Mouse (Mus musculus) adrenal gland (tissue): ENCODE results near the gene Jun.

Source experiments
- intact Hi-C: fragments of 180-260 bp; cut with DNase I; formaldehyde crosslinking; loops from one replicate; pipeline ENCODE4 v1.15.1; 2025

Gene Jun

GRCm38 (mm10) chr4:95045133-95045532, 6.9 kb downstream of the Jun start:
- intact Hi-C loops, result no loop called here

GRCm38 (mm10) chr4:95044721-95045120, 7.3 kb downstream of the Jun start:
- intact Hi-C loops, result no loop called here

- intact Hi-C loops, result no loop called here
Observed at GRCm38 (mm10) chr4:95038024-95038423, 14.0 kb downstream of the Jun start.

- intact Hi-C loops, result no loop called here
Observed at GRCm38 (mm10) chr4:95031158-95031557, 20.9 kb downstream of the Jun start.

- intact Hi-C loops, result no loop called here
Observed at GRCm38 (mm10) chr4:95025847-95026600, 26.0 kb downstream of the Jun start.

GRCm38 (mm10) chr4:95023350-95023953, 28.6 kb downstream of the Jun start:
- intact Hi-C loops, result no loop called here

GRCm38 (mm10) chr4:95021649-95022637, 30.1 kb downstream of the Jun start:
- intact Hi-C loops, result no loop called here

- intact Hi-C loops, result no loop called here
Observed at GRCm38 (mm10) chr4:95020201-95020600, 31.8 kb downstream of the Jun start.

GRCm38 (mm10) chr4:95018221-95018620, 33.8 kb downstream of the Jun start:
- intact Hi-C loops, result no loop called here

- intact Hi-C loops, result no loop called here
Observed at GRCm38 (mm10) chr4:95012706-95013105, 39.3 kb downstream of the Jun start.

- intact Hi-C loops, result no loop called here
Observed at GRCm38 (mm10) chr4:95012256-95012655, 39.8 kb downstream of the Jun start.

GRCm38 (mm10) chr4:95008175-95009057, 43.6 kb downstream of the Jun start:
- intact Hi-C loops, result loop anchor here (2.0 kb wide), 3 partner anchors 42 to 916 kb away; no protein-coding TSS in a partner anchor

GRCm38 (mm10) chr4:95007759-95008158, 44.3 kb downstream of the Jun start:
- intact Hi-C loops, result loop anchor here (2.0 kb wide), 3 partner anchors 43 to 917 kb away; no protein-coding TSS in a partner anchor

- intact Hi-C loops, result no loop called here
Observed at GRCm38 (mm10) chr4:95005251-95005830, 46.7 kb downstream of the Jun start.

GRCm38 (mm10) chr4:95001043-95001775, 50.8 kb downstream of the Jun start:
- intact Hi-C loops, result no loop called here

- intact Hi-C loops, result no loop called here
Observed at GRCm38 (mm10) chr4:95000147-95000546, 51.9 kb downstream of the Jun start.

GRCm38 (mm10) chr4:94999249-94999648, 52.8 kb downstream of the Jun start:
- intact Hi-C loops, result no loop called here
